Mouse (Mus musculus) kidney, adult 2 months (tissue): Measurements from ENCODE around the gene Gpr149.

Experiments used
- CTCF ChIP-seq: fragments of 200-500 bp; conservative IDR thresholded peaks from 2 replicates; pipeline ENCODE4 v1.5.1; 2011; ENCODE audit warnings: low read depth, mild to moderate bottlenecking, control low read depth, low read length, moderate library complexity, mixed read lengths; ENCODE audit not compliant: insufficient read depth, insufficient read length
- POLR2A ChIP-seq: fragments of 200-500 bp; IDR thresholded peaks from one replicate; pipeline ENCODE4 v1.6.1; 2011; ENCODE audit warnings: low read depth, low read length, control low read depth

DNA sequence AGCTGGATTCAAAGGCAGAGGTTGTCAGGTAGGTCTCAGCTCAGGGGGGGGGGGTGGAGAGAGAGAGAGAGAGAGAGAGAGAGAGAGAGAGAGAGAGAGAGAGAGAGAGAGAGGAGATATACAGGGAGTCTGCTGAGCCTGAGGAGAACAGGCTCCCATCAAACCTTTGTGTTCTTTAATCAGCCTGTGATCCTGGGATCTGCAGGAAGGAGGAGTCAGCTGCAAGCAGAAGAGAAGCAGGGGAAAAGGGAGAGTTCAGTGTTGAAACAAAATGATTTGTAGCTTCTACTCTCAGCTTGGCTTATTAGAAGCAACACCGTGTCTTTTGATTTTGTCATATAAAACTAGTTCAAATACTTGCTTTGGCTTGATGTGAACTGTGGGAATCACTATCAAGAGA, at the start of gene Gpr149:
- TF ChIP-seq CTCF (no peak), POLR2A (no peak)
